Mouse (Mus musculus) testis, postnatal 14 days (tissue): ENCODE data around the gene Ifnar2.
A peak's percentile ranks its signal among the peaks of the same experiment; 100 is the strongest.

Experiments
- DNase-seq: peaks from one replicate; pipeline ENCODE4 v3.0.0; 2021; ENCODE audit warnings: low spot score

Ifnar2 gene

DNA sequence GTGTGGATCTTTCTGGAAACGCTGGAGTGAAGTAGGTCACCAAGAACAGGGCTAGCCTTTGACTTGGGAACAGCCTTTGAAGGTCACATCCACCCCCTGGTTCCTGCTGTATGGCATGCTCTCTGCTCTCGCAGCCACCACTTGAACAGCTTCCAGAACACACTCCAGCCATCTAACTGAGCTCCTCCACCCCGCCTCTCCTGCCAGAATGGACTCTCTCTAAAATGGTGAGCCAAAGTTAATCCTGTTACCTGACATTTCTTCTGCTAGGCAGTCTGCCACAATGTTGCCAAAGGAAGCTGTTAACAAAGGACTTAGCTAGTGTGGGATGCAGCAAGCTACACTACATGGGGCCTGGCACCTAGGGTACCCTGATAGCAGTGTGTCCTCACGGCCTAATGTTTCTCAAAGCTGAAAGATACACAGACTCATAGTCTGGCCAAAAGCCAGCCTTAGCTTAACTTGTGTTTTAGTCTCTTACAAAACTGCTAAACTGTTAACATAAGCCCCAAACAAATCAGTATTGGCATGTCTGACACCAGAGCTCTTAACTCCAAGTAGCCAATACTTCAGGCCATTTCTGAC is 22.3 kb downstream of the Ifnar2 start:
- DNase-seq: peak; percentile 69

DNA sequence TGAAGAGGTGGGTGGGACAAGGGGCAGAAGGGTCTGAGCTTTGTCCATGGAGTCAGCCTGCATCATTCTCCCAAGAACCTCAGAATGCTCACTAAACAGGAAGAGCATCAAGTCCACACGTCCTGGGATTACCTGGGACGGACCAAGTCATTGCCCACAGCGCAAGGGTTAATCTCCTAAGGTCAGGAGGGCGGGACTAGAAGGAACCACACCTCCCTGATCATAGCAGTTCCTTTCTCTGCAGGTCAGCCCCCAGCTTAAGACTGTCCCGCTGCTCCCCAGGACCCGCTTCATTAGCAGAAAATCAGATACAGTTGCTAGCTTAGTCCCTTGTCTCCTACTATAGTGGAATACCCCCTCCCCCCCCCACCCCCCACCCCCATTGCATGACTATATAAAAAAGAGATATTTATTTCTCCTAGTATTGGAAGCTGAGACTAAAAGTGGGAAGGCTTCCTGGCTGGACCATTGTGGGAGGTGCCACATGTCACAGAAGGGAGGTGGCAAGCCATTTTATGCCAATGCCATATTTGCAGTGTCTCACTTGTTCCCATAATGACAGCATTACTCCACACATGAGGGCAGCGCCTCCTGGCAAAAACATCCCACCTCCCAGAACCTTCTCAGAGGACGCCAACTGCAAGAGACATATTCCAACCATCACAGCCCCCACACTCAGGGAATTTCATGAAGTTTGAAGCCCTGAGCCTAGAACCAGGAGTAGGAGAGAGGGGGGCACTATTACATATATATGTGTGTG is 23.2 kb downstream of the Ifnar2 start:
- no peak for DNase-seq

GRCm38 (mm10) chr16:91396844-91397537 is 24.4 kb downstream of the Ifnar2 start:
- DNase-seq: no peak

DNA sequence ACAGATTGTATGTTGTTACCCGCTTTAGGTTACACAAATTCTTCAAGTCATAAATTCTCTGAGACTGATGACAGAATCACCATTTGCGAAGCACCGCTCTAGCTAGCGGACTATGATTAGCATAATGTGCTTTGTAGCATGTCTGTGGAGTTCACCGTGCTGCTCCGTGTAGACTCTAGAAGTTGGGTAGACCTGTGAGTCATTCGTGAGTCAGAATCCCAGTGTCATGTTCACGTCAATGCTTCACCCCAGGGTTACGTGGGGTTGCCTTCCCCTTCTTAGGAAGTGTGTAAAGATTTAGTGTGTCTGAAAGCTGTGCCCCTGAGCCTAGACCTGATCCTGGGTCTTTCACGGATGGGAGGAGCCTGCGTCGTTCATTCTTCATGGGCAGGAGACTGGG is 25.4 kb downstream of the Ifnar2 start:
- no peak for DNase-seq

- no peak for DNase-seq
Measured at GRCm38 (mm10) chr16:91398944-91399343, 26.4 kb downstream of the Ifnar2 start.

DNA sequence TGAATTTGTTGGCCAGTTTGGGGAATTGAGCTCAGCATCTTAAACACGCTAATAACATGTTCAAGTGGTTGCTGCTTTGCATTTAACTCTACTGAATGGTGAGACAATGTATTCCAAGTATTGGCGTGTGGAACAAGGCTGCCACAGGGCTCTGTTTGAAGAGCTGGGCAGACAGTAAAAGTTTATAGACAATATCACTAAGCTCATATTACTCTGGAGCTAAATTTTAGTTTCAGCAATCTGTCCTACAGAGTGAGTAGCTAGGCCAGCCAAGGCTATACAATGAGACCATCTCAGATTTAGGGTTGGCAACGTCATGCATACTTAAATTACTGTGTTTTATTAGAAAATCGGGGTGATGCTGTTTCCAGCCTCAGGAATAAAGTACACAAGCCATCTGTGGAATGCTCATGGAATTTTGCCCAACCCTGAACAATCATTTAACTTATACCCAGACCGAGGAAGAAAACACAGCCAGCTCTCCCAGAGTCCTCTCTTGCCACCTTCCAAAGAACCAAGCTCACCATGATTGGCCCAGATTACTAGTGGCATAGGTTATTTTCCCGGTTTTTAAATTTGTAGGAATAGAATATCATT is 29.1 kb downstream of the Ifnar2 start:
- no peak for DNase-seq

GRCm38 (mm10) chr16:91403784-91404183 is 31.2 kb downstream of the Ifnar2 start:
- DNase-seq: no peak

DNA sequence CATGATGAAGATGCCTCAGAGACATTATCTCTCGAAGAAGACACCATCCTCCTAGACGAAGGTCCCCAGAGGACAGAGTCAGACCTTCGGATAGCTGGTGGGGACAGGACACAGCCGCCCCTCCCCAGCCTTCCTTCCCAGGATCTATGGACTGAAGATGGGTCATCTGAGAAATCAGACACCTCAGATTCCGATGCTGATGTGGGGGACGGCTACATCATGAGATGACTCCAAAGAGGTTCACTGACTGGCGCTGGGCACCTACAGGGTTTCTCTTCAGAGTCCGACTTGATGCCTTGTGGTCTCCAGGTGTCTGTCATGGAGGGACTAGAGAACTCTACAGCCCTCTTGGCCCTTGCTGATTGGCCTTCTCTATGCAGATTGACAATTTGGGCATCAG is 31.6 kb downstream of the Ifnar2 start:
- DNase-seq: no peak

GRCm38 (mm10) chr16:91404828-91405577 is 32.4 kb downstream of the Ifnar2 start:
- DNase-seq: no peak

- peak; percentile 62 for DNase-seq
Measured at GRCm38 (mm10) chr16:91405640-91406584, 33.3 kb downstream of the Ifnar2 start, which contains the start of gene Il10rb. Gene Il10rb, plus strand, starts transcription at chr16:91406164.

DNA sequence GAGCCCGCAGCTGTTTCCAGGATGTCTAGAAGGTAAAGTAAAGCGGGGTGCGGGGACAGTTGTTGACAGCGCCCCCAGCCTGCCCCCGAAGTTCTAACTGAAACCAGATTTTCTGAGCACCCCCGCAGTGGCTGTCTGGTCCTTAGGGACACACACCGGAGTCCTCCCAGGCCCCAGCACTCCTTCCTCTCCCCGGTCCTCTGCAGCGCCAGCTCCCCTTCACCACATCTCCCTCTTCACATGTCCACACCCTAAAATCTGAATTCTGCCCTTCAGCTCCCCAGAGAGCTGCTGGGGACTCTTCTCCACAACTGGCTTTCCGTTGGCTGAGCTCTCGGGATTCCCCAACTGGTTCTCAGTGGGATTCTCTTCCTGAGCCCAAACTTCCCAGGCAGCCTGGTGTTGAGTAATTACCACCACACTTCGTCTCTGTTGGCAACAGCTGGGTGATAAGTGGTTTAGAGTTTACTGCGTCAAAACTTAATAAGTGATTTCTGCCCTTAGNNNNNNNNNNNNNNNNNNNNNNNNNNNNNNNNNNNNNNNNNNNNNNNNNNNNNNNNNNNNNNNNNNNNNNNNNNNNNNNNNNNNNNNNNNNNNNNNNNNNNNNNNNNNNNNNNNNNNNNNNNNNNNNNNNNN is 34.1 kb downstream of the Ifnar2 start:
- DNase-seq: no peak

GRCm38 (mm10) chr16:91413102-91413844 is 40.7 kb downstream of the Ifnar2 start:
- DNase-seq: no peak

DNA sequence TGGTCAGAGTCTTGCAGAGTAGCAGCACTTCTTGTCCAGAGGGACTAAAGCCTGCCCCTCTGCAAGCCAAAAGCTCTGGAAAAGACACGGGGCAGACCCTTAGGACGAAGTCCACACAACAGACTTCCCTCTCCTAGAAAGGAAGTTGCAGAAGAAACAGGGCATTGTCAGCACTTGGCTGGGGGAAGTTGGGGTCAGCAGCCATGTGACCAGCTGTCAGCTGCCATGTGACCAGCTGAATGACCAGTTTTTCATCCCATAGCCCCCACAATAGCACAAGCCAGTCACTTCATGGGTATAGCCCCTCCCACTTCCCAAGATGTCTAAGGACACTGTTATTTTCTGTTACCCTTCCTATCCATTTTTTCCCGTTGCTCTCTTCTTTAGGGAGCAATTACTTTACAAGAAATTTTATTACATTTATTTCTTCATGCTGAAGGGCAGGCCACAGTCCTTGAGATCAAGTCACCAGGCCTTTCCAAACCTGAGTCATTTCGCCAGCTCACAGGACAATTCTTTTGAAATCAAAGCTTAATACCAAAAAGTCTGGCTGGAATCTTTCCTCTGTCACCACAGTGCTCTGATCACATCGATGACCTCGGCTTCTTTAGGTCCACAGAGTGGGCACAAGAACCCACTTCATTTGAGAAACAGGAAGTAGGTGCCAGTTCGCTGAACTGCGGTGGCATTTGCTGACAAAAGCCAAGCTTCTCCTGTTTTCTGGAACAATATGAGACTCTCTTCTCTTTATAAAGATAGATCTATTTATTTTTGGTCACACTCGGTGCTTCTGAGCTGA is 43.0 kb downstream of the Ifnar2 start:
- no peak for DNase-seq

GRCm38 (mm10) chr16:91416357-91416756 is 43.8 kb downstream of the Ifnar2 start:
- DNase-seq: no peak

DNA sequence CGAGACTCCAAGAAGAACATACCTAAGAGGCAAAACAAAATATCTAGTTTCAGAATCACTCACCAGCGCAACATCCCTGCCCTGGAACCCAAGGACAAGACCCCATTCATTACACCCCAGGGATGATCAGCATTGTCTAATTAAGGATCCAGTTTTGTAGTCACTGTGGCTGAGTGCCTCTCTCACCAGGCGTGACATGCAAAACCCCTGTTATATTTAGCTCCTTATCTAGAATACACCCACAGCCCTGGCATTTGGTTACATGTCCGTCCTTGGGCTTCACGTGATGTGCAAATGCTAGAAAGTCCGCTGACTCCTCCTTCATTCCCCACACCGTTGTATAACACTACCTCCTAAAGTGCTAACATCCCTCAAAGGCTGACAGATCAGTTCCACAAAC is 44.4 kb downstream of the Ifnar2 start:
- DNase-seq: peak; percentile 50

DNA sequence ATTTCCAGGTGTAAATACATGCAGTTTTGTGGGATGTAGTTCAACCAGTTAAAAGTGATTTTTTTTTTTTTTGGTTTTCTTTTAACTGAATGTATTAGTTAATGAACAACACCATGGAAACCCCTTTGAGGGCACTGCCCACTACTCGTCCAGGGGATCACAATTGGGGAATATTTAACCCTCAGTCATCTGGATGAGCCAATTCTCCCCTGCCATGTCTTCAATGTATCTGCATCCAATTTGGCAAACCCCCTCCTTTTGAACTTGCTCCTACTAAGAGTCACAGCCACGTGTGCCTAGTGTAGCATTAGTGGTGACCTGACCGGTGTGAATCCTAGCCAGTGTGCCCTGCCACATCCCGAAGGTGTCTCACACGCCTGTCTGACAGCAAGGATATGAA is 45.9 kb downstream of the Ifnar2 start:
- no peak for DNase-seq

DNA sequence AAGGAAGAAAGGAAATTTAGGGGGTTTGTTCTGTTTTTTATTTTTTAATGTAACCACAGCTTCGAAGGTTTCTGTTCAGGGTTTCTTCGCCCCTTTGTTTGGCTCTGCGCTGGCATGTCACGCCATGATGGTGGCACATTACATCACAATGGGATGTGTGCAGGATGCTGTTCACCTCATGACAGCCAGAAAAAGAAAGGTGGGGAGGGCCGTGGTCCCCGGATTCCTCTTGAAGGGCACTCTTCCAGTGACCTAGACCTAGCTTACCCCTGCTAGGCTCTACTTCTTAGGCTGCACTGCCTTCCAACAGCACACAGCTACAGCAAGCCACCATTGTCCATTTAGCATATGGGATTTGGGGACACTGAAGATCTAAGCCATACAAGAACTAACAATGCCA is 53.2 kb downstream of the Ifnar2 start:
- no peak for DNase-seq

GRCm38 (mm10) chr16:91426586-91426985 is 54.0 kb downstream of the Ifnar2 start:
- DNase-seq: no peak

DNA sequence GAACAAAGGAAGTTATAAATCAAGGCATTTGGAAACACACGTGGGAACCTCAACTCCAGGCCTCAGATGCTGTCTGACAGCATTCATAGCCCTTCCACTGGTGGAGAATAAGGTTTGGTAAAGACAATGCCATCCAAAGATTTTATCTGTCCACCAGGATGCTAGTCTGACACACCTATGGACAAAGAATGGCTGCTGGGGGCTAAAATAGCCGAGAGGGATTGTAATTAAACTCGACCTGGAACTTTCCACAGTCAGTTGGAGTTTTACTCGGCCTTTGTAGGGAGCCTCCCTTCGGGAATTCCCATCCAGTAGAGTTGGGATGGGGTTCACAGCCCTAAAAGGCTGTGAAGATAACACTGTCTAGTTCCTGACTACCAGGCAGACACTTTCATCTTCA is 54.9 kb downstream of the Ifnar2 start:
- DNase-seq: no peak
